8 mouse cellular contexts compared by ENCODE assay signal in the genomic region with DNA sequence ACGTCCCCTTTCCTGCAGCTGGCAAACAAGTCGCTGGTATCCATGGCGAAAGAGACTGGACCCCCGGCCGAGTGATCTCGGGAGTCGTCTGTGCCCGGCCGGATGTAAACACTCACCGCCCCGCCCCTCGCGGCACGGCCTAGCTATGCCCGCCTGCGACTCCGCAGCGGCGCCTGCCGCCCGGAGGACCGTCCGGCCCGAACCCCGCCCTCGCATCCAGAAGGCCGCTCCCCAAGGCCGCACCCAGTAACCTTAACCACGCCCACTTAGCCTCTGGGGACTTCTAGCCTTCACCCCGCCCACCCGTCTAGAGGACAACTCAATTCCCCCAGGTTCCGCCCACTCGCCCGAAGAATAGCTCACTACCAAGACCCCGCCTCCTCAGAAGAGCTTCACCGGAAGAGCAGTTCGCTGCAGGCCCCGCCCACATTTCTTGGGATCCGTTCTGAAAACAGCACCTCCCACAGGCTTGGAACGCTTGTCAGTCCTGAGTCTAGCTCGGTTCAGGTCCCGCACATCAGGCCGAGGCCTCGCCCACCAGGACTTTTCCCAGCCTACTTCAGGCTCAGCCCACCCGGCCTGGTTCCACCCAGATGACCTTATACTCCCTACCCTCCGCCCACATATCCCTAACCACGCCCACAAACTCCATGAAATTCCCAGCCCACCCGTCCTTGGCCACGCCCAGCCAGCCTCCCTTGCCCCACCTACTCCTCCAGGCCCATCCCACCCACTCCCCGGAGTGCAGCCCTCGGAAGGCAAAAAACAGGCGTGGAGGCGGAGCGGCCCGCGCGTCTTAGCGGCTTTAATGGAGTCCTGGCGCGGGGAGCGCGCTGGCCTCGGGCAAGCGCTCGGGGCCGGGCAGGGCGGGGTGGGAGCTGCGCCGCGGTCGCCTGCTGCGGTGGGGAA. TPM values are rescaled to one million over a fixed set of nuclear protein-coding genes. Genes with fewer than 3 reads are reported as not detected.
DNase-seq lines count a peak whose midpoint lies in the region; ATAC-seq and TF ChIP-seq lines count a peak whose summit lies in the region.

A gene (minus strand): TSS at position 204 of the 909 bp plus-strand sequence.

- TF ChIP-seq EP300 in MEL (IDR thresholded peaks at IDR 0.05; ENCODE audit: low read depth in 1 of 2, low read length in 2 of 2) = no peak

- no peaks in the 10 kb centered on the region for H3K9me3 ChIP-seq in MEL (replicated peaks; ENCODE audit: insufficient read depth, low read length)
- H3K9me3 ChIP-seq in forebrain, postnatal 0 days (ENCODE audit: low read length) = no peaks in the 10 kb centered on the region
- H3K9me3 ChIP-seq in lung, embryonic 15.5 days = no peaks in the 10 kb centered on the region

- WGBS in cerebellum, adult 2 months = under 1% methylated on average over 72 of the region's 72 CpGs
- 2% methylated on average over 67 of the region's 72 CpGs for WGBS in forebrain, postnatal 0 days
- under 1% methylated on average over 72 of the region's 72 CpGs for WGBS in lung, embryonic 15.5 days

- peak in 1 of 2 experiments; percentile 41; a peak in 1 of 4 replicates for TF ChIP-seq POLR2A in MEL (IDR thresholded peaks at IDR 0.05; ENCODE audit: control insufficient read depth in 1 of 2, insufficient read depth in 1 of 2, low read depth in 1 of 2, low read length in 2 of 2, poor library complexity in 1 of 2)
- TF ChIP-seq POLR2A in cerebellum, adult 2 months (IDR thresholded peaks at IDR 0.05; ENCODE audit: borderline replicate concordance, insufficient read depth, low read length) = peak; percentile 38; the same call in 1 of the 2 replicates

- TF ChIP-seq RAD21 in MEL (IDR thresholded peaks at IDR 0.05; ENCODE audit: low read depth, low read length) = no peak

- H3K4me3 ChIP-seq in MEL (ENCODE audit: control insufficient read depth in 1 of 2, insufficient read depth in 1 of 2, low read depth in 2 of 2, low read length in 2 of 2) = peak within 1 kb of the TSS; percentile 89 to 90
- H3K4me3 ChIP-seq in cerebellum, adult 2 months (replicated peaks; ENCODE audit: insufficient read depth, low read depth, low read length) = peak within 1 kb of the TSS; percentile 96
- H3K4me3 ChIP-seq in forebrain, postnatal 0 days (ENCODE audit: low read depth, low read length) = peak within 1 kb of the TSS; percentile 77
- H3K4me3 ChIP-seq in lung, embryonic 15.5 days = peak within 1 kb of the TSS; percentile 80

- H3K79me2 ChIP-seq in MEL (ENCODE audit: control insufficient read depth, insufficient read depth, low read length, poor library complexity) = no peaks in the 10 kb centered on the region; the same call in 1 of the 2 replicates

- peak; percentile 26 to 84 (median 80); a peak in 5 of 6 replicates for TF ChIP-seq CTCF in MEL (IDR thresholded peaks at IDR 0.05 in 2 of 3, conservative IDR thresholded peaks at IDR 0.05 in 1 of 3; ENCODE audit: control insufficient read depth in 1 of 3, insufficient read depth in 1 of 3, low read depth in 2 of 3, low read length in 3 of 3, poor library complexity in 1 of 3, severe bottlenecking in 1 of 3)
- TF ChIP-seq CTCF in cerebellum, adult 2 months (IDR thresholded peaks at IDR 0.05; ENCODE audit: borderline replicate concordance, insufficient read depth, low read depth, low read length) = peak; percentile 67
- TF ChIP-seq CTCF in forebrain, postnatal 0 days (IDR thresholded peaks at IDR 0.05; ENCODE audit: low read depth) = peak; percentile 67

- peak within 1 kb of the TSS; percentile 79 for H3K9ac ChIP-seq in MEL (ENCODE audit: control insufficient read depth, low read depth, low read length, poor library complexity, severe bottlenecking)
- peak within 1 kb of the TSS; percentile 76 for H3K9ac ChIP-seq in forebrain, postnatal 0 days
- H3K9ac ChIP-seq in lung, embryonic 15.5 days = peak within 1 kb of the TSS; percentile 85

- peaks cover 2 to 6% of the 10 kb centered on the region in 2 experiments; a peak in 2 of 4 replicates for H3K4me1 ChIP-seq in MEL (ENCODE audit: control insufficient read depth in 1 of 2, insufficient read depth in 2 of 2, low read length in 2 of 2)
- H3K4me1 ChIP-seq in cerebellum, adult 2 months (ENCODE audit: control insufficient read depth, insufficient read depth, low read length) = peaks cover 29% of the 10 kb centered on the region
- H3K4me1 ChIP-seq in forebrain, postnatal 0 days (ENCODE audit: insufficient read depth) = peaks cover 12% of the 10 kb centered on the region
- peaks cover 25% of the 10 kb centered on the region for H3K4me1 ChIP-seq in lung, embryonic 15.5 days

- peak; percentile 100 for DNase-seq in MEL (ENCODE audit: low read depth, low spot score)
- DNase-seq in cerebellum, adult 2 months = peak; percentile 99
- DNase-seq in forebrain, postnatal 0 days = peak; percentile 99
- DNase-seq in heart, postnatal 4 days = peak; percentile 100
- peak; percentile 99 for DNase-seq in layer of hippocampus, adult 8-10 months (ENCODE audit: low spot score in 2 of 2)
- peak; percentile 100 for DNase-seq in ovary, adult 18-20 months (ENCODE audit: low spot score)
- peak; percentile 99 for DNase-seq in thymus, postnatal 0 days (ENCODE audit: low spot score)

- H3K27me3 ChIP-seq in MEL (ENCODE audit: control insufficient read depth in 1 of 2, insufficient read depth in 2 of 2, low read length in 2 of 2) = no peaks in the 10 kb centered on the region; a peak in 2 of 4 replicates
- no peaks in the 10 kb centered on the region for H3K27me3 ChIP-seq in cerebellum, adult 2 months (ENCODE audit: control insufficient read depth, insufficient read depth, low read length)
- no peaks in the 10 kb centered on the region for H3K27me3 ChIP-seq in forebrain, postnatal 0 days (ENCODE audit: insufficient read depth, low read length)
- H3K27me3 ChIP-seq in lung, embryonic 15.5 days = no peaks in the 10 kb centered on the region

- ATAC-seq in forebrain, postnatal 0 days = peak; percentile 90
- ATAC-seq in lung, embryonic 15.5 days (ENCODE audit: borderline replicate concordance, extremely low read depth, low FRiP score, low TSS enrichment) = peak; percentile 96

- H3K36me3 ChIP-seq in MEL (ENCODE audit: control insufficient read depth in 1 of 2, insufficient read depth in 2 of 2, low read length in 2 of 2) = no peaks in the 10 kb centered on the region
- peaks cover 53% of the 10 kb centered on the region for H3K36me3 ChIP-seq in forebrain, postnatal 0 days (ENCODE audit: insufficient read depth)
- peaks cover 17% of the 10 kb centered on the region for H3K36me3 ChIP-seq in lung, embryonic 15.5 days

- H3K27ac ChIP-seq in MEL (ENCODE audit: control insufficient read depth, low read depth, low read length) = 0 out of 2 replicates have a peak within 1 kb of the TSS, but pooled peaks have one; percentile 37
- peak within 1 kb of the TSS; percentile 55 for H3K27ac ChIP-seq in cerebellum, adult 2 months (ENCODE audit: insufficient read depth, low read length)
- H3K27ac ChIP-seq in forebrain, postnatal 0 days (ENCODE audit: low read depth, low read length) = peak within 1 kb of the TSS; percentile 80
- H3K27ac ChIP-seq in lung, embryonic 15.5 days = peak within 1 kb of the TSS; percentile 87

- peak within 1 kb of the TSS; percentile 81 for H3K4me2 ChIP-seq in forebrain, postnatal 0 days (ENCODE audit: low read depth)
- H3K4me2 ChIP-seq in lung, embryonic 15.5 days = peak within 1 kb of the TSS; percentile 89

TF ChIP-seq in MEL, 35 proteins besides CTCF, POLR2A, EP300 and RAD21 (continues in another document):
- TF ChIP-seq GATA1 (IDR thresholded peaks at IDR 0.05; ENCODE audit: low read depth, low read length) (no peak), MXI1 (IDR thresholded peaks at IDR 0.05; ENCODE audit: low read depth, low read length) (peak; percentile 57), ZMIZ1 (IDR thresholded peaks at IDR 0.05; ENCODE audit: low read depth, low read length) (no peak), SIN3A (IDR thresholded peaks at IDR 0.05; ENCODE audit: low read length) (peak; percentile 95), TBP (IDR thresholded peaks at IDR 0.05; ENCODE audit: low read depth, low read length) (no peak), CHD2 (IDR thresholded peaks at IDR 0.05; ENCODE audit: low read length) (no peak), RCOR1 (IDR thresholded peaks at IDR 0.05; ENCODE audit: low read depth, low read length) (no peak), CHD1 (IDR thresholded peaks at IDR 0.05; ENCODE audit: low read depth, low read length) (no peak), MYB (IDR thresholded peaks at IDR 0.05; ENCODE audit: low read depth, low read length) (no peak), JUND (IDR thresholded peaks at IDR 0.05; ENCODE audit: low read depth, low read length) (no peak), SMC3 (IDR thresholded peaks at IDR 0.05; ENCODE audit: low read depth, low read length) (no peak), POLR2AphosphoS5 (IDR thresholded peaks at IDR 0.05; ENCODE audit: borderline replicate concordance, low read depth, low read length) (no peak), E2F4 (IDR thresholded peaks at IDR 0.05; ENCODE audit: borderline replicate concordance, low read depth, low read length) (no peak), TAL1 (IDR thresholded peaks at IDR 0.05; ENCODE audit: low read length) (no peak), BHLHE40 (IDR thresholded peaks at IDR 0.05; ENCODE audit: borderline replicate concordance, low read depth, low read length) (no peak), MAX (IDR thresholded peaks at IDR 0.05; ENCODE audit: low read length) (no peak; the same call in 1 of the 2 replicates), KAT2A (conservative IDR thresholded peaks at IDR 0.05; ENCODE audit: low read depth, low read length) (no peak; the same call in 1 of the 2 replicates), NELFE (IDR thresholded peaks at IDR 0.05; ENCODE audit: low read depth, low read length) (peak; percentile 45; the same call in 1 of the 2 replicates), GABPA (IDR thresholded peaks at IDR 0.05; ENCODE audit: low read depth, low read length) (no peak; the same call in 1 of the 2 replicates), HCFC1 (IDR thresholded peaks at IDR 0.05; ENCODE audit: low read depth, low read length) (peak; percentile 89), USF2 (IDR thresholded peaks at IDR 0.05; ENCODE audit: borderline replicate concordance in 1 of 2, insufficient read depth in 1 of 2, low read depth in 1 of 2, low read length in 2 of 2) (no peak)

RNA-seq across cellular contexts. Expression of the gene that starts here (rescaled TPM):
- 7.3 and 7.4 TPM in 2 replicates for total RNA-seq in MEL (2012; rRNA removed)
- 10 to 100 TPM in 1 of 2 experiments, not detected in 1; 16.9 TPM for polyA plus RNA-seq in MEL (2012; ENCODE audit: insufficient read depth in 1 of 2, insufficient read length in 2 of 2, low read depth in 1 of 2, low replicate concordance in 2 of 2, missing spikeins in 1 of 2)
- 116 TPM in 2 replicates for polyA plus RNA-seq in cerebellum, adult 2 months (2012; rRNA removed)
- total RNA-seq in forebrain, postnatal 0 days (2014; rRNA removed) = 37.0 and 50.5 TPM in 2 replicates
- 30.4 and 31.1 TPM in 2 replicates for polyA plus RNA-seq in forebrain, postnatal 0 days (2015; fragmentation: Nextera tagmentation; extraction: Ambion mirVana)
- total RNA-seq in heart, postnatal 4 days (2021) = 10 to 100 TPM; 14.8 to 19.6 TPM
- total RNA-seq in layer of hippocampus, adult 8-10 months (2022) = 10 to 100 TPM; 31.1 to 38.6 (median 37.0) TPM
- polyA plus RNA-seq in lung, embryonic 15.5 days (2015; fragmentation: Nextera tagmentation; extraction: Ambion mirVana) = 36.7 and 42.9 TPM in 2 replicates
- 64.7 and 77.2 TPM in 2 replicates for polyA plus RNA-seq in thymus, postnatal 0 days (2015; fragmentation: Nextera tagmentation; extraction: Ambion mirVana)

Comparison
In these comparisons a context has a peak if more than half of its experiments do, and no peak if none do; other contexts are left out.
1. Peak in every context shown above with its lines: DNase-seq, ATAC-seq, H3K4me3 ChIP-seq and H3K27ac ChIP-seq.
2. H3K27ac ChIP-seq: peak in every context shown above with its lines; median percentile 87 in lung, embryonic 15.5 days; 80 in forebrain, postnatal 0 days; 55 in cerebellum, adult 2 months; 37 in MEL.